Mouse (Mus musculus) lung, adult 10 weeks (tissue): ENCODE data around the gene Pyy. TPM values are rescaled to one million over a fixed set of nuclear protein-coding genes. Genes with fewer than 3 reads are reported as not detected.

ENCODE experiments used
- polyA plus RNA-seq: library from polyadenylated mRNA; stranded (reverse); fragments of 350-450 nt; fragmentation: Illumina TruSeq; extraction: RNeasy Lipid Tissue Mini Kit (QIAGEN cat#74804); gene quantifications from one replicate; pipeline ENCODE4 v1.2.3, GENCODE M21; 2014; ENCODE audit warnings: low read depth, low replicate concordance; ENCODE audit not compliant: insufficient read depth

Pyy gene
- polyA plus RNA-seq: not detected

GRCm38 (mm10) chr11:102107732-102108131 lies at the start of gene Pyy:
TSS of gene Pyy (minus strand) at chr11:102107832.

DNA sequence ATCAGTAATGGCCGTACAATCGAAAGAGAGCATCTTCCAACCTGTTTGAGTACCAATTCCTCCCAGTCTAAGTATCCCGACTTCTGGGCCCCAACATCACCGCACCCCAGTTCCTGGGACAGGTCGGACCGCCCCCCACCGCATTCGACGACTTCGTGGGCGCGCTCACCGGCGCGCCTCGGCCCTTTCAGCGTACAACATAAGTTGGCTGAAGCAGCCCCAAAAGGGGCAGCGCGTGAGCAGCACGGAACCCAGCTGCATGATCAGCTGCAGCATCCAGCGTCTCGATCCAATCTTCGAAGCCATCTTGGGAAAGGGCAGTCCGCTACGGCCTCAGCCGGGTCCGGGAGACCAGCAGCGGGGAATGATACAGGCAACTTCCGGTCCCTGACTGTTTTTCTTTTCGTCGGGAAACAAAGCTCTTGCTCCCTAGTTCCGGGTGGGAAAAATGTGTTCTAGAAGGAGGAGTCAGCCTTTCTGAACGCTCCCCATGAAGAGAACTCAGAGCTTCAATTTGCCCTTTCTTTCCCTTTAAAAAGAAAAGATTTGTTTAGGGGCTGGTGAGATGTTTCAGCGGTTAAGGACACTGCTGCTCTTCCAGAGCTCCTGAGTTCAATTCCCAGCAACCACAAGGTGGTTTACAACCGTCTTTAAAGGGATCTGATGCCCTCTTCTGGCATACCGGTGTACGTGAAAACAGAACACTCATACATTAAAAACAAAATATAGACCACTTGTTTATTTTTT lies 48.6 kb upstream of the Pyy start, which contains the start of gene Tmem101:
Tmem101 (minus strand) TSS at position 366 of the 747 bp plus-strand sequence.

GRCm38 (mm10) chr11:102145471-102146001 lies 37.9 kb upstream of the Pyy start, which contains the start of gene Nags:
TSS of gene Nags (plus strand) at chr11:102145513.

DNA sequence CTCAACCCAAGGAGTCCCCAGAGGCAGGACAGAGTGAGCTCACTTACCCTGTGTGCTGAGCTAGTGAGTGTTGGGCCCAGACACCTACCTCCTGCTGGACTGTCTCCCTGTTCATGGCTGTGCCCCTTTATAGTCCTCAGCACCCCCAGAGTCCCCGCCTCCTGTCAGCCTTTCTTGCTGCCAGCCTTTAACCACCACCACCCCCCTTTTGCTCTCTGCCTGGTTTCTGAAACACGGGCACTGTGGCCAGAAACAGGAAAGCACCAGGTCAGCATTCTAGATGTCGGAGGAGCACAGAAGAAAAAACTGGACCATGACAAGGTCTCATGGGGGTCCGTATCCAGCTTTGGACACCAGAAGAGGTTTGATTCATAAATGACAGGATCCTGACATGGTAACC lies 6.4 kb downstream of the Pyy start, which contains the start of gene Ppy:
Ppy (minus strand) TSS at position 101 of the 400 bp plus-strand sequence.

GRCm38 (mm10) chr11:102087931-102088898 lies 19.4 kb downstream of the Pyy start, which contains the start of gene Mpp2:
TSS of gene Mpp2 (minus strand) at chr11:102088515.

Other genes with a start within 250 kb of the Pyy start
- 11.6 TPM for gene Meox1, start 213.5 kb downstream of the Pyy start, polyA plus RNA-seq
- 1.8 TPM for gene Sost, start 140.8 kb downstream of the Pyy start, polyA plus RNA-seq
- not detected for gene Cfap97d1, start 123.6 kb downstream of the Pyy start, polyA plus RNA-seq
- gene Dusp3, start 120.8 kb downstream of the Pyy start, polyA plus RNA-seq: 73.3 TPM
- 1.9 TPM for gene Mpp3, start 79.4 kb downstream of the Pyy start, polyA plus RNA-seq
- 11.4 TPM for gene Cd300lg, start 66.3 kb downstream of the Pyy start, polyA plus RNA-seq
- gene Mpp2, start 19.3 kb downstream of the Pyy start, polyA plus RNA-seq: 3.7 TPM
- gene Ppy, start 6.5 kb downstream of the Pyy start, polyA plus RNA-seq: 2.6 TPM
- gene Nags, start 37.7 kb upstream of the Pyy start, polyA plus RNA-seq: not detected
- 11.7 TPM for gene Tmem101, start 48.6 kb upstream of the Pyy start, polyA plus RNA-seq
- gene Lsm12, start 77.5 kb upstream of the Pyy start, polyA plus RNA-seq: 14.7 TPM
- 23.3 TPM for gene G6pc3, start 81.8 kb upstream of the Pyy start, polyA plus RNA-seq
- gene Hdac5, start 122.3 kb upstream of the Pyy start, polyA plus RNA-seq: 49.2 TPM
- gene BC030867, start 141.1 kb upstream of the Pyy start, polyA plus RNA-seq: not detected
- not detected for gene Asb16, start 160.9 kb upstream of the Pyy start, polyA plus RNA-seq
- 29.4 TPM for gene Tmub2, start 177.1 kb upstream of the Pyy start, polyA plus RNA-seq
- gene Atxn7l3, start 188.8 kb upstream of the Pyy start, polyA plus RNA-seq: 19.6 TPM
- 47.0 TPM for gene Ubtf, start 211.9 kb upstream of the Pyy start, polyA plus RNA-seq